Mouse (Mus musculus) kidney, adult 8-10 months (tissue): Measurements from ENCODE around the gene Bag1.

Experiments used
- DNase-seq, 2 experiments: peaks; one replicate each; pipeline ENCODE4 v3.0.0; 2022

Gene Bag1

GRCm38 (mm10) chr4:40948160-40948708, at the start of gene Bag1, which contains the start of gene Chmp5:
Gene Bag1, minus strand, starts transcription at chr4:40948294.
Gene Chmp5, plus strand, starts transcription at chr4:40948407.
- peak; percentile 99 to 100 for DNase-seq

DNA sequence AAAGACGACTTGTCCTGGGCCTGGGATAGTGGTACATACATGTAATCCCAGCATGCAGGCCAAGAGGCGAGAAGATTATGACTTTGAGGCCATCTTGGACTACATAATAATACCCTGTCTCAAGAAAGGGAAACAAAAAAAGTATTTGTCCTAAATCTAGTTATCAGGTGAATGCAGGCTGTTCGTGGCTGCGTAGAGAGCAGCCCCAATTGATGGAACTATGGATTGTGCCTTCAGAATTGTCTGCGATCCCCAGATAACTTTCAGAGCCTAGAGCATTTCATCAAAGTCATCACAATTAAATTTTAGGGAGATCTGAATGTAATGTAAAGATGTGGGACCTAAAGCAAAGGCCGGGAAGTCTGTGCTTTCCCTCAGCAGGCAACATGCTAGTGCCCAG, 48.2 kb upstream of the Bag1 start:
- no peak for DNase-seq

DNA sequence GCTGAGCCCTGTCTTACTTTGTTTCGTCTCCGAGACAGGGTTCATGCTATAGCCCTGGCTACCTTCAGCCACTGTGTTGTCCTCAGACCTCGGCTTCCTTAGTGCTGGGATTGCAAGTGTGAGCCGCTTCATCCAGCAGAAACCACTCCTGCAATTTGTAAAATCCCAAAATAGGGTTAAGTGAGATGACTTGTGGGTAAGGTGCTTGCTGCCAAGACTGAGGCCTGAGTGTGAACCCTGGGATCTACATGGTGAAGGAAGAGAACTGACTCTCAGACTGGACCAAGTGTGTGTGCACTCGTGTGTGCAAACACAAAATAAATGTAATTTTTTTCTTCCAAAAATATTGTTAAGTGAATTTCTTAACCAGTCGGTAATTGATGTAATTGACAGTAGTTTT, 41.5 kb upstream of the Bag1 start:
- DNase-seq = no peak

GRCm38 (mm10) chr4:40983686-40984085, 35.6 kb upstream of the Bag1 start:
- DNase-seq = peak in 1 of 2 experiments; percentile 16

DNA sequence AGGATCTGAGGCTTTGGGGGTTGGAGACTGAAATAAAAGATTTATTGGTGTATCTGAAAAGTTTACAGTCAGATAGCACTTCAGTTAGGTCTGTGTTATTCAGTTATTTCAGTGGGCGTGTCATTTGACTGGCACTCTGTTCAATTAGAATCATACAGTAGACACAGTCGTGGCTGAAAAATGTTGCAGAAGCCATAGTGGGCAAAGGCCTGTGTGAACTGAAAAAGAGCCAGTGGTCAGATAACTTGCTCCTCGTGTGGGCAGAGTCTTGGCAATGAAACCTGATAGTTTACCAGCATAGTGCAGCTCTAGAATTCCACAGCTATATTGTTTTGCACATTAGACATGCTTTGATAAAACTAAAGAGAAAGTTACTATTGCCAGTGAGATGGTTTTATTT, 34.4 kb upstream of the Bag1 start:
- no peak for DNase-seq

DNA sequence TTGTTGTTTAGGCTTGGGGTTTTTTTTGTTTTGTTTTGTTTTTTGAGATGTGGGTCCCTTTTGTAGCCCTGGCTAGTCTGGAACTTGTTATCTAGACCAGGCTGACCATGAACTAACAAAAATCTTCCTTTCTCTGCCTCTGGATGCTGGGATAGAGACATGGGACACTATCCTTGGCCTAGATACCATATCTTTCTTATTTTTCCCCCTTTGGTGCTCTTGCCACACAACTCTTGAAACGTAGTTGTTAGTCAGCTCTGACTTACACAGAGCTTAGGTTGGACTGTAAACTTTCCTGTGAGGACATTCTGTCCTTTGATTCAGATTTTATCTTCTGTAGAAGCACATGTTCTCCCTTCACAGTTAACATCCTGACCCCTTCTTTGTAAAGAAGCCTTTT, 31.3 kb upstream of the Bag1 start:
- no peak for DNase-seq

DNA sequence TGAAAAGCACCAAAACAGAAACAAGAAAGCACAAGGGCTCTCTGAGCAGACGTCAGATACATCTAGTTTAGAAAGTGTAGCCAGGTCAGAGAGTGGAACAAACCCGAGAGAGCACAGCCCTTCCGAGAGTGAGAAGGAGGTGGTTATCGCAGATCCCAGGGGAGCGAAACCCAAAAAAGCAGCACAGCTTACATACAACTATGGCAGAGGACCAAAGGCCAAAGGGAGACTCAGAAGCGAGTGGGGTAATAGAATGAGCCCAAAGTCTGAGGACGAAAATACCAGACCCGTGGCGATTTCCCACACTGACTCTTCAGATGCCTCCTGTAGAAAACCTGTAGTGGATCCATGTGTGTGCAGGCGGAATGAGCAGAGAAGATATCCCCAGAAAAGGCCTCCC, 28.6 kb upstream of the Bag1 start:
- DNase-seq = no peak

DNA sequence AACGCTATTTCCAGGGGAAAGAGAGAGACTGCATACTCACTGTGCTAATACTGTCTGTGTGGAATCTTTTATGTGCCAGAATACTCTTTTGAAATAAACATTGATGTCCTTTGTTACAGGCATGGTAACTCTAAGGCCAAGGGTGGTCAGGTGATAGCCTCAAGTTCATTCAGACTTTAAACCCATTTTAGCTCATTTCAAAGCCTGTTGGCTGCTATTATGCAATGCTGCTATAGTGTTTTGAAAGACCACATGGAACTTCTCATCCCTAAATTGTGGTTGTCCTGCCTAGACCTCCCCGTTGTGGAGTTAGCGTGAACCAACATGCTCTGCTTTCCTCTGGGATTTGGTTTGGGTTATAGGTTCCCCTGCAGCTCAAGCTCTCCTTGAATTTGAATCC, 27.6 kb upstream of the Bag1 start:
- peak in 1 of 2 experiments; percentile 26 for DNase-seq

DNA sequence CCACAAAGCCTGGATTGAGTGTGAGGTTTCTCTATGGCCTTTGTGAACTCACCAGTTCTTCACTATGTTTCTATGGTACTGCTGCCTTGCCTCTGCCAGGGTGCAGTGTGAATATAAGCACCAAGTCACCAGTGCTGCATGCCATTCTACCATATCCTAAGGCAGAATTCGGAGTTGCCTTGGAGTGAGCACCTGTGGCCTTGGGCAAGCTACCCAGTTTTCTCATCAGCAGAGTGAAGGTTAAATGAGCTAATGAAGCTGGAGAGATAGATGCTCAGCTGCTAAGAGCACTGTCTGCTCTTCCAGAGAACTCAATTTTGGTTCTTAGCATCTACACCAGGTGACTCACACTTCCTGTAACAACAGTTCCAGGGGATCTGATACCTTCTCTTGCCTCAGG, 25.9 kb upstream of the Bag1 start:
- no peak for DNase-seq

DNA sequence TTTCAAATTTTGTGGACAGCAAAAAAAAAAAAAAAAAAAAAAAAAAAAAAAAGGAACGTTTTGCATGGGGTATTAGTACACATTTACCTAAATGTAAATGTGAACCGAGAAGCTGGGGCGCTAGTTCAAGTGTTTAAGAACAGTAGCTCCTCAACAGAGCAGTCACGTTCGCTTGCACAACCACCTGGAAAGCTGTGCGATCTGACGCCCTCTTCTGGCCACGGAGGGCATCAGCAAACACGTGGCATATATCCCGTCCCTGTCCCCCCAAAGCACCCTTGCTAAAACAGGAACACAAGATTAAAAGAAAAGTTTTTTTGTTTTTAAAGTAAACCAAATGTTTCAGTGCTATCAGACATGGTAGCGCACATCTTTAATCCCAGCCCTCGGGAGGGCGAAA, 23.6 kb upstream of the Bag1 start:
- DNase-seq = peak in 1 of 2 experiments; percentile 32

- DNase-seq = peak; percentile 95
These were observed 23.0 kb upstream of the Bag1 start, which contains the start of gene Nfx1 for GRCm38 (mm10) chr4:40970842-40971701. Gene Nfx1, plus strand, starts transcription at chr4:40970906.

DNA sequence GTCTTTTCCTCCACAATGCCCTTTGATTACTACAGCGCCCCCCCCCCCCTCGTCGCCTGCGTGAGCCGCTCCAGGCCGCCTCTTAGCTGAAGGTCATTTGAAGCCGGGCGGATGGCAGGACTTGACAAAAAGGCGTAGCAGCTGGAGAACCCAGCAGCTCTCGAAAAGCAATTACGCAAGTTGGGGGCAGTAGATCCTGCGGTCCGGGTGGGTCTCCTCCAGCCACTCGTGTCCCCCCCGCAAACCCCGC, 22.4 kb upstream of the Bag1 start:
- DNase-seq = no peak

GRCm38 (mm10) chr4:40969781-40970591, 21.9 kb upstream of the Bag1 start:
- DNase-seq = peak; percentile 18 to 30

GRCm38 (mm10) chr4:40969161-40969560, 21.1 kb upstream of the Bag1 start:
- DNase-seq = peak; percentile 27 to 51

DNA sequence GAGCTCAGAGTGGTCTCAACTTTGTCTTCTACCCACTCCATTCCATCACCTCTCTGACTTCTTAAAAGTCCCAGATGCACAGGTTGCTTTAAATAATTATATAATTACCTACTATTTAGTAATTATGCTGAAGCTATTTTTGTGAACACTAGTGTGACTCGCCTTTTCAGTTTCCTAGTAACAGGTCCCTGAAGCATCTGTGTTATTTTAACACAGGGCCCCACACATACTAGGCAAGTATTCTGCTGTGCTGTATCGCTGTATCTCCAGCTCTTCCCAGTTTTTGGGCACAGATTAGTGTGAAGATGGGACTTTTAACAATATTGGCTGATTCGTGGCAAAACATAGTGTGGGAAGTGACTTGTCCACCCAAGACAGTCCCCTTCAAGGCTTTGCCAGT, 15.4 kb upstream of the Bag1 start:
- DNase-seq = no peak

DNA sequence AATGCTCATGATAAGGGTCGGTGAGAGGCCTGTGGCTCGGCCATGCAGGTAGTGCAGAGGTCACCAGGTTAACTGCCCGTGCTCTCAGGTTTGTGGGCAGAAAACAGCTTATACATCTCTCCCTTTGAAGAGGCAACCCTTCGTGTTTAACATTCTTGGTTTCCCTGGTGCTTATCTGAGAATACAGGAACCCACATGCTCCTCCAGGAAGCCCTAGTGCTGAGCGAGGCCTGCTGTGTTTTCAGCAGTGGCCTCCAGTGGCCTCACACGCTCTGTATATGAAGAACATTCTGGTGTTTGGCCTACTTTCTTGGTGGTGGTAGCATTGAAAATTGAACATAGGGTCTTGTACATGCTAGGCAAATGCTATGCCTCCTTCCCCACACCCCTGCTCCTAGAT, 7.8 kb upstream of the Bag1 start:
- no peak for DNase-seq

DNA sequence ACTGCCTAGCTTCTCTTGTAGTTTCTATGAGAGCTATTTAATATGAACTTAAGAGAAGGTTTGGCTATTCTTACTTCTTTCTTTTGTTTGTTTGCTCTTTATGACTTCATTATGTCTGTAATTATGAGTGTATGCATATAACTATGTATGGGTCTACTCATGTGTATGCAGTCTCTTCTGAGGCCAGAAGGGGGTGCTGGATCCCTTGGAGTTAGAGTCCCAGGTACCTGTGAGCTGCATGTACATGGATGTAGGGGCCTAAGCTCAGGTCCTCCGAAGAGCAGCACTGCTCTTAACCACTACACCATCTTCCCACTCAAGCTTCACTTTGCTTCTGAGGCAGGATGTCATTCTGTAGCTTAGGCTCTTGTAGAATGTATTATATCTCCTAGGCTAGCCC, 5.4 kb upstream of the Bag1 start:
- DNase-seq = peak; percentile 38 to 68

- no peak for DNase-seq
These were observed 432 bp downstream of the Bag1 start for GRCm38 (mm10) chr4:40947565-40948159.

- DNase-seq = no peak
These were observed 1.5 kb downstream of the Bag1 start for GRCm38 (mm10) chr4:40946516-40947121.

DNA sequence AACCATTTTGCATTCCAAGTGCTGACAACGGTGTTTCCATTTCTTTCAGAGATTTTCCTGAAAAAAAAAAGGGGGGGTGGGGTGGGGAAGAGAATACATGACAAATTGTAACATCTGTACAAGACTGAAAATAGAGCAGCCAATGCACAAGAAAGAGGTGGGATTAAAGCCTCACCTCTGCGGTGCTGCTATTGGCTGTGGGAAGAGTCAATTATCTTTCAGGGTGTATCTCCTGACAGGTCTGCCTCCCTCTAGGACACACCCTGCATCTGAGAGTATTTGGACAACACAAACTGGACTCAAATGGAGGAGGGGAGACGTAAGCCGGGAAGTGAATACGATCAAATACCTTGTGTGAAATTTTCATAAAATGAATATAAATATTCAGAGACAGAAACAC, 4.4 kb downstream of the Bag1 start:
- DNase-seq = no peak

DNA sequence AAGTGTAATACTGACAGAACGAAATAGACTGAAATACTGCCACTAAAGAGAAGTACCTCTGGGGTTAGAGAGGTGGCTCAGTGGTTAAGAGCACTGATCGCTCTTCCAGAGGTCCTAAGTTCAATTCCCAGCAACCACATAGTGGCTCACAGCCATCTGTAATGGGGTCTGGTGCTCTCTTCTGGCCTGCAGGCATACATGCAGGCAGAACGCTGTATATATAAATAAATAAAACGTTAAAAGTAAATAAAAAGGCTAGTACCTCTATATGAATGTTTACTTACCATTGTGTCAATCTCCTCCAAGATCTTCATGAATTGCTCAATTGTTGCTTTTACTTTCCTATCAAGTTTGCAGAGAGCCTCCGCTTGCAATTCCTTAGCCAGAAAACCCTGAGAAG, 9.3 kb downstream of the Bag1 start:
- no peak for DNase-seq

DNA sequence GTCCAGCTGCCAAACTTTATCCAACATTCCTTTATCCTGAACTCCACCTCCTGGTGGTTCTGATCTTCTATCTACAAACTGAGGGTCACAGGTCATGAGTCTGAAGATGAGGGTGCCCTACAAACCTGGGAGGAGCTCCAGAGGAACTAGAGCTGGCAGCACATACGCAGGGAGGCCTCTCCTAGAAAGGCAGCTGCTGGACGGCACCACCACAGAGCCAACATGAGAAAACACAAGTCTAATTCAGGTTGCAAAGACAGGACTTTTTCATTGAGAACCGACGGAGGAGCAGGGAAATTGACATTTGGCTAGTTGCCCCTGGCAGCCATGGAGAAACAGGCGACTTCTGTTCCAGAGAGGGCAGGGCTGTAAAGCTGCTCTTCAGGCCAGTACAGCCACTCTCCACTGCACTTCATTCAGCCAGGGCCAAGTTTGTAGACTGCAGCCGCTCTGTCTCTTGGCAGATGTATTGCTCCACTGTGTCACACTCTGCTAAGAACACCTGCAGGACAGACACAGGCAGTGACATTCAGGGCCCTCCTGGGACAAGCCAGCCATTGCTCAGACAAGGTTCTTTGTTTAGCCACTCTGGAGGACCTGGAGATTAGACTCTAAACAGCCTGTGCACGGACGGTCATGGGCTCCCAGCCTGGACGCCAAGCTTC, 11.8 kb downstream of the Bag1 start:
- DNase-seq = peak in 1 of 2 experiments; percentile 14
